Mouse (Mus musculus): Measurements from ENCODE around the gene Kcnq2.

The Kcnq2 gene

GRCm38 (mm10) chr2:181134591-181135445, at the start of gene Kcnq2:
Kcnq2 (minus strand) TSS chr2:181135300.
- peak; percentile 29 for DNase-seq (ENCODE audit: low read depth, low spot score)

GRCm38 (mm10) chr2:181180898-181181297, 45.8 kb upstream of the Kcnq2 start:
- DNase-seq (ENCODE audit: low read depth, low spot score): no peak

GRCm38 (mm10) chr2:181178471-181178870, 43.4 kb upstream of the Kcnq2 start:
- no peak for DNase-seq (ENCODE audit: low read depth, low spot score)

GRCm38 (mm10) chr2:181178015-181178414, 42.9 kb upstream of the Kcnq2 start:
- DNase-seq (ENCODE audit: low read depth, low spot score): no peak

- DNase-seq (ENCODE audit: low read depth, low spot score): no peak
These were observed 39.5 kb upstream of the Kcnq2 start for GRCm38 (mm10) chr2:181174646-181175045.

- no peak for DNase-seq (ENCODE audit: low read depth, low spot score)
These were observed 31.4 kb upstream of the Kcnq2 start for GRCm38 (mm10) chr2:181166469-181166868.

- no peak for DNase-seq (ENCODE audit: low read depth, low spot score)
These were observed 25.7 kb upstream of the Kcnq2 start for GRCm38 (mm10) chr2:181160821-181161220.

- DNase-seq (ENCODE audit: low read depth, low spot score): peak; percentile 66
These were observed 24.7 kb upstream of the Kcnq2 start for GRCm38 (mm10) chr2:181159771-181160170.

- DNase-seq (ENCODE audit: low read depth, low spot score): no peak
These were observed 24.0 kb upstream of the Kcnq2 start for GRCm38 (mm10) chr2:181159091-181159514.

- no peak for DNase-seq (ENCODE audit: low read depth, low spot score)
These were observed 23.4 kb upstream of the Kcnq2 start for GRCm38 (mm10) chr2:181158471-181158870.

GRCm38 (mm10) chr2:181157716-181158302, 22.7 kb upstream of the Kcnq2 start:
- no peak for DNase-seq (ENCODE audit: low read depth, low spot score)

GRCm38 (mm10) chr2:181157180-181157579, 22.1 kb upstream of the Kcnq2 start:
- DNase-seq (ENCODE audit: low read depth, low spot score): no peak

GRCm38 (mm10) chr2:181156248-181157121, 21.4 kb upstream of the Kcnq2 start, which contains the start of gene Eef1a2:
Eef1a2 (minus strand) TSS chr2:181157014.
- no peak for DNase-seq (ENCODE audit: low read depth, low spot score)

GRCm38 (mm10) chr2:181155801-181156200, 20.7 kb upstream of the Kcnq2 start:
- DNase-seq (ENCODE audit: low read depth, low spot score): no peak

GRCm38 (mm10) chr2:181154831-181155415, 19.8 kb upstream of the Kcnq2 start:
- no peak for DNase-seq (ENCODE audit: low read depth, low spot score)

GRCm38 (mm10) chr2:181154361-181154760, 19.3 kb upstream of the Kcnq2 start:
- DNase-seq (ENCODE audit: low read depth, low spot score): no peak

- DNase-seq (ENCODE audit: low read depth, low spot score): no peak
These were observed 18.7 kb upstream of the Kcnq2 start for GRCm38 (mm10) chr2:181153837-181154236.

- no peak for DNase-seq (ENCODE audit: low read depth, low spot score)
These were observed 18.0 kb upstream of the Kcnq2 start for GRCm38 (mm10) chr2:181153131-181153530.

GRCm38 (mm10) chr2:181152701-181153100, 17.6 kb upstream of the Kcnq2 start:
- no peak for DNase-seq (ENCODE audit: low read depth, low spot score)

GRCm38 (mm10) chr2:181150281-181150680, 15.2 kb upstream of the Kcnq2 start:
- no peak for DNase-seq (ENCODE audit: low read depth, low spot score)

GRCm38 (mm10) chr2:181148318-181148955, 13.3 kb upstream of the Kcnq2 start:
- DNase-seq (ENCODE audit: low read depth, low spot score): no peak
